Mouse (Mus musculus) intestine, embryonic 15.5 days (tissue): ENCODE data around the gene Tle4. TPM values are rescaled to one million over a fixed set of nuclear protein-coding genes. Genes with fewer than 3 reads are reported as not detected.

Experiments used
- ATAC-seq: fragments of 200-750 bp; cut with Nextera tagmentation; 2 replicates; pipeline ENCODE4 v1.8.0; 2017; ENCODE audit warnings: moderate TSS enrichment, moderate library complexity
- H3K27ac ChIP-seq: fragments of 300-500 bp; sonication (generic); 2 replicates; pipeline ENCODE4 v1.5.1; 2015; ENCODE audit warnings: mild to moderate bottlenecking, inconsistent platforms
- H3K27me3 ChIP-seq: fragments of 300-500 bp; sonication (generic); replicated peaks from 2 replicates; pipeline ENCODE4 v1.6.1; 2015; ENCODE audit warnings: inconsistent platforms
- H3K36me3 ChIP-seq: fragments of 300-500 bp; sonication (generic); 2 replicates; pipeline ENCODE4 v1.6.1; 2015; ENCODE audit warnings: inconsistent platforms
- H3K4me1 ChIP-seq: fragments of 300-500 bp; sonication (generic); replicated peaks from 2 replicates; pipeline ENCODE4 v1.6.1; 2015; ENCODE audit warnings: inconsistent platforms
- H3K4me2 ChIP-seq: fragments of 300-500 bp; sonication (generic); replicated peaks from 2 replicates; pipeline ENCODE4 v1.6.1; 2015; ENCODE audit warnings: mild to moderate bottlenecking, inconsistent platforms
- H3K4me3 ChIP-seq: fragments of 300-500 bp; sonication (generic); replicated peaks from 2 replicates; pipeline ENCODE4 v1.5.1; 2015; ENCODE audit warnings: inconsistent platforms
- H3K9ac ChIP-seq: fragments of 300-500 bp; sonication (generic); 2 replicates; pipeline ENCODE4 v1.6.1; 2015; ENCODE audit warnings: inconsistent platforms
- H3K9me3 ChIP-seq: fragments of 300-500 bp; sonication (generic); 2 replicates; pipeline ENCODE4 v1.6.1; 2016; ENCODE audit warnings: inconsistent platforms
- WGBS: fragments of 180-500 bp; shearing (Covaris S2); methylation state at CpG from one replicate; pipeline ENCODE4 v1.1.7; 2015; 5-methylcytosine and 5-hydroxymethylcytosine counted together
- polyA plus RNA-seq: library from polyadenylated mRNA; unstranded; fragments of >200 nt; fragmentation: Nextera tagmentation; extraction: Ambion mirVana; gene quantifications from 2 replicates; pipeline ENCODE4 v1.2.1, GENCODE M21; 2015

The Tle4 gene
- polyA plus RNA-seq, 1 experiment from 2014 or later = 19.4 TPM

DNA sequence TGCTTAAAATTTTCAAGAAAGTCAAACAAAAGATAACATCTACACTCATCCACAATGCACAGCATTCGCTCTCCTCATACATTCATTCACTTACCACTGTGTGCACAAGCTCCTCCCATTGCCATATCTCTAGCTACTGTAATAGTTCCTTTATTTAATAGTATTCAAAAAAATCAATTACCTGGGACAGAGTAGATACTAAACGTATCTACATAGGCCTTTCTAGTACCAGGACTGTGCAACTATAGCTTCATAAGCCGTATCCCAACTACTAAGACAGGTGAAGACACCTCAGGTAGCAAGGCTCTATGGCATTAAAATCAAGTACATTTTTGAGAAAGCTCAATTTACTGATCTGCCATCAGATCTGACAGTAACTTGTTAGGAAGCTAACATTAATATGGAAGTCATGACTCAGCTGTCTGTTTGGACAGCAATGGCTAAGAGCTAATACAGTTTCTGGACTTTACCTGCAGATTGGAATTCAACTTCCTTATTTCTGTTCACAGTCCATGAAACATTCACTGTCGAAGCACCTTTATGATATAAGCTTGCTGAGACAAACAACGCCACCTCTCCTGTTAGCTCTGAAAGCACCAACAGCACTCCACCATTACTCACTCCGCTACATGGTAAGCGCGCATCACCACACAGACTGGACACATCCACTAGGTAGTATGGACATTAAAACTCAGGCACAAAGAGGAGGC is 50.6 kb downstream of the Tle4 start:
- Histone ChIP-seq H3K4me2 (no peak overlapping the region), H3K9me3 (no peaks in the 10 kb centered on the region), H3K4me3 (no peak overlapping the region), H3K9ac (no peak overlapping the region), H3K27me3 (no peaks in the 10 kb centered on the region), H3K36me3 (no peaks in the 10 kb centered on the region), H3K4me1 (no peaks in the 10 kb centered on the region), H3K27ac (no peak overlapping the region)
- 82% methylated on average over 8 of the region's 8 CpGs for WGBS
- ATAC-seq = peak; percentile 71

GRCm38 (mm10) chr19:14545485-14545884 is 52.4 kb downstream of the Tle4 start:
- Histone ChIP-seq H3K27ac (no peak overlapping the region), H3K4me2 (no peak overlapping the region), H3K9ac (no peak overlapping the region), H3K4me3 (no peak overlapping the region), H3K27me3 (no peaks in the 10 kb centered on the region), H3K9me3 (no peaks in the 10 kb centered on the region), H3K4me1 (no peaks in the 10 kb centered on the region), H3K36me3 (no peaks in the 10 kb centered on the region)
- WGBS = 89% methylated on average over 1 of the region's 1 CpGs
- ATAC-seq = no peak

DNA sequence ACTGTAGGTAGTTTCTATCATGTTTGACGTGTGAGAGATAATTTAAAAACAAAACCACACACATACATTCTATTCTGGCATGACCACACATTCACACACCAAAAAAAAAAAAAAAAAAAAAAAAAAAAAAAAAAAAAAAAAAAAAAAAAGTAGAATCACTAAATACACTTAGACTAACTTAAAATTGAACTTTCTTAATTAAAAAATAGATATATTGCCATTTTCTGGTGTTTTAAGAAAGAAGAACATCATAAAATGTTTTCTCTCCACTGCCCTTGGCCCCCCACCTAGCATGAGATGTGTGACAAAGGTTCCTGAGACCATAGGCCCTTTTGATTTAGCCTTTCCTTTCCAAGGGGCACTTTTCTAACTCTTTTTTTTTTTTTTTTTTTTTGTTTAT is 54.5 kb downstream of the Tle4 start:
- no peak overlapping the region for H3K27ac ChIP-seq
- no peak overlapping the region for H3K4me2 ChIP-seq
- no peak for ATAC-seq
- H3K36me3 ChIP-seq = no peaks in the 10 kb centered on the region
- no peak overlapping the region for H3K9ac ChIP-seq
- H3K4me1 ChIP-seq = no peaks in the 10 kb centered on the region
- no peak overlapping the region for H3K4me3 ChIP-seq
- no peaks in the 10 kb centered on the region for H3K27me3 ChIP-seq
- 94% methylated on average over 1 of the region's 1 CpGs for WGBS
- H3K9me3 ChIP-seq = no peaks in the 10 kb centered on the region

DNA sequence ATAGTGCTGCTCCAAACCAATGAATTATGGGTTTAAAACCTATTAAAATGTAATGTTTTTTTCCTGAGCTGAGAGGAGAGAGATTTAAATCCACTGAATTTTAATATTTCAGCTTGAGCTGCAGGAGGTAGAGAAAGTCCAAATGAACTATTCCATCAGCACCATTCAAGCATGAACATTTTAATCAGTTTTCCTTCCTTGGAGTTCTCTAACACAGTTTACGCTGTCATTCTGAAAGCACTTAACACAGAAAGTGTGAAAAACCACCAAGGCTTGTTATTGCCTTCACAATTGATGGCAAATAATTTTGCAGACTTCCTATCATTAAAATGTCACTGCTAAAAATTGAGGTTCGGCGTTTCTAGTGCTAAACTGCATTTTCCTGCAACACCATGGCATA is 57.2 kb downstream of the Tle4 start:
- no peaks in the 10 kb centered on the region for H3K27me3 ChIP-seq
- no peaks in the 10 kb centered on the region for H3K36me3 ChIP-seq
- no peak for ATAC-seq
- no peaks in the 10 kb centered on the region for H3K9me3 ChIP-seq
- WGBS = 88% methylated on average over 3 of the region's 3 CpGs
- H3K4me2 ChIP-seq = no peak overlapping the region
- H3K4me1 ChIP-seq = no peaks in the 10 kb centered on the region
- no peak overlapping the region for H3K9ac ChIP-seq
- no peak overlapping the region for H3K4me3 ChIP-seq
- no peak overlapping the region for H3K27ac ChIP-seq

GRCm38 (mm10) chr19:14536676-14537075 is 61.2 kb downstream of the Tle4 start:
- WGBS = 82% methylated on average over 2 of the region's 2 CpGs
- H3K27ac ChIP-seq = no peak overlapping the region
- H3K4me2 ChIP-seq = no peak overlapping the region
- H3K27me3 ChIP-seq = no peaks in the 10 kb centered on the region
- H3K9ac ChIP-seq = no peak overlapping the region
- H3K9me3 ChIP-seq = no peaks in the 10 kb centered on the region
- ATAC-seq = no peak
- H3K4me1 ChIP-seq = no peaks in the 10 kb centered on the region
- H3K4me3 ChIP-seq = no peak overlapping the region
- no peaks in the 10 kb centered on the region for H3K36me3 ChIP-seq

DNA sequence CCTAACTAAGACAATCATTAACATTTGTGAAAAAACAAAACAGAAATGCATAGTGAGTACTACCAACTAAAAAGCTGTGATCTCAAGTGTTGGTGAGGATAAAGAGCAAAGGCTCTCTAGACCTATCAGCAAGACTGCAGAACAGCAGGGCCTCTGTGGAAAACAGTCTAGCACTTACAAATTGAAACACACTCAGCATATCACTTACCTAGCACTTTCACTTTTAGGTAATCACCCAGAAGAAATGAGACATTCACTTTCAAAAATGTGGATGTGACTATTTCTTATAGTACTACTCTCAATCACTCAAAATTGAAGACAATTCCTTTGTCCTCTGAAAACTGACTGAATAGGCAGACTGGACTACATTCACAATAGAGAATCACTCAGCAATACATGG is 63.4 kb downstream of the Tle4 start:
- no peak overlapping the region for H3K4me2 ChIP-seq
- no peaks in the 10 kb centered on the region for H3K36me3 ChIP-seq
- H3K4me3 ChIP-seq = no peak overlapping the region
- H3K27me3 ChIP-seq = no peaks in the 10 kb centered on the region
- H3K9ac ChIP-seq = no peak overlapping the region
- H3K9me3 ChIP-seq = no peaks in the 10 kb centered on the region
- no peak overlapping the region for H3K27ac ChIP-seq
- ATAC-seq = no peak
- H3K4me1 ChIP-seq = no peaks in the 10 kb centered on the region

DNA sequence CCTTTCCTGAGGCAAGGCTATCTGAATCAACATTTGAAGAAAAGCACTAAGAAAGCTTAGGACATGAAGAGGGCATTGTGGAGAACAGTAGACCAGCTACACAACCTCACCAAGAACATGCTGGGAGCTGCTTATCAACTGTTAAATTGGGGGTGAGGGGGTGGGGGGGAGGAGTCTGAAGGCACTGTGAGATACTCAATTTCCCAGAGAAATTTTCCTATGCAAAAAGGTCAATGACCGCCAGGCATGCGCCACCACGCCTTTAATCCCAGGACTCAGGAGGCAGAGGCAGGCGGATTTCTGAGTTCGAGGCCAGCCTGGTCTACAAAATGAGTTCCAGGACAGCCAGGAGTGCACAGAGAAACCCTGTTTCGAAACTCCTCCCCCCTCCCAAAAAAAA is 65.0 kb downstream of the Tle4 start:
- Histone ChIP-seq H3K9me3 (no peaks in the 10 kb centered on the region), H3K4me2 (no peak overlapping the region), H3K27me3 (no peaks in the 10 kb centered on the region), H3K36me3 (no peaks in the 10 kb centered on the region), H3K4me3 (no peak overlapping the region), H3K27ac (no peak overlapping the region), H3K4me1 (no peaks in the 10 kb centered on the region), H3K9ac (no peak overlapping the region)
- ATAC-seq = no peak
- WGBS = 96% methylated on average over 6 of the region's 6 CpGs

GRCm38 (mm10) chr19:14520098-14520802 is 77.6 kb downstream of the Tle4 start:
- no peak for ATAC-seq
- no peaks in the 10 kb centered on the region for H3K9me3 ChIP-seq
- H3K4me2 ChIP-seq = no peak overlapping the region
- no peaks in the 10 kb centered on the region for H3K27me3 ChIP-seq
- 76% methylated on average over 2 of the region's 2 CpGs for WGBS
- no peaks in the 10 kb centered on the region for H3K36me3 ChIP-seq
- H3K9ac ChIP-seq = no peak overlapping the region
- H3K27ac ChIP-seq = no peak overlapping the region
- H3K4me3 ChIP-seq = no peak overlapping the region
- H3K4me1 ChIP-seq = no peaks in the 10 kb centered on the region

DNA sequence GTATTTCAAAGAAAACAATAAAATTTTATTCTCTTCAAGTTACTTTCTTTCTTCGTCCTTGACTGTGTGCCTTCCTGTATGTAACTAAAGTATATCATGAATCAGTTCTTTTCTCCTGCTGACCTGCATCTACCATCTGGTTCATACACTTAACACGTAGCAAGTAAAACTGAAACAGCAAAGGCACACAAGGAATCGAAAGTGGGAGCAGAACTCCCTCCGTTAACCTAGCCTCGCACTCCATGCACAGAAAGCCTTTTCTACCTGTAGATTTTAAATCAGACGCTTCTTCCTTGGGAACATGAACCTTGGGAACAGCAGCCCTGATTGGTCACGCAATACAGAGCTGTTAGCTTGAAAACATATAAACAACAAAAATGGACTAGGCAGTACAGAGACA is 78.7 kb downstream of the Tle4 start:
- 91% methylated on average over 7 of the region's 7 CpGs for WGBS
- no peaks in the 10 kb centered on the region for H3K27me3 ChIP-seq
- no peaks in the 10 kb centered on the region for H3K36me3 ChIP-seq
- H3K9me3 ChIP-seq = no peaks in the 10 kb centered on the region
- H3K4me2 ChIP-seq = no peak overlapping the region
- H3K9ac ChIP-seq = no peak overlapping the region
- no peak overlapping the region for H3K27ac ChIP-seq
- H3K4me1 ChIP-seq = no peaks in the 10 kb centered on the region
- no peak for ATAC-seq
- no peak overlapping the region for H3K4me3 ChIP-seq

DNA sequence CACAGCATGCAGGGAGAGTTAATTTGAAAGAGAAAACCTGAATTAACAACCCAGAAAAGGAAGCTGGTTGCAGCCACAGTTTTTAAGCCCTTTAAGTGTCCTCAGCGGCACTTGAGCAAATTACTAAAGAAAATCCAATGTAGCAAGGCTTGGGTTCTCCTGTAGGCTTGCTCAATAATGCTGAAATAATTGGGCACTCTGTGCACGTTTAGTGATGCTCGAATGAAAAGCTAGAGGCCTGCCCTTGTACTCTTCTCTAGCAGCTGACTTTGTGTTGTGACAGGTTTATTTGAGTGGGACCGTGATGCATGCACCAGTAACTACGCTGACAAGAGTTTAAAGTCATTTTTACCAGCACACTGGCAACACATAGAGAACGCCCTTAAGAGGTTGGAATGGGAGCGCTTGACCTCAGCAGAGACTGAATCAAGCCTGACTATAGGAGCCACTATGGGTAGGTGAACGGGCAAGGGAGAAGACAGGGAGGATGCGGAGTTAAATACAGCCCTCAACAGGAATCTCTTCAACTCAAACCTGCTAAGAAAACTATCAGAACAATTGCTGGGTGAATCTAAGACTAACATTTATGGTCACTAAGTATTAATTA is 79.3 kb downstream of the Tle4 start:
- H3K27ac ChIP-seq = no peak overlapping the region
- no peaks in the 10 kb centered on the region for H3K36me3 ChIP-seq
- H3K9ac ChIP-seq = no peak overlapping the region
- no peak overlapping the region for H3K4me3 ChIP-seq
- H3K9me3 ChIP-seq = no peaks in the 10 kb centered on the region
- H3K4me2 ChIP-seq = no peak overlapping the region
- H3K4me1 ChIP-seq = no peaks in the 10 kb centered on the region
- ATAC-seq = no peak
- WGBS = 77% methylated on average over 9 of the region's 9 CpGs
- no peaks in the 10 kb centered on the region for H3K27me3 ChIP-seq

DNA sequence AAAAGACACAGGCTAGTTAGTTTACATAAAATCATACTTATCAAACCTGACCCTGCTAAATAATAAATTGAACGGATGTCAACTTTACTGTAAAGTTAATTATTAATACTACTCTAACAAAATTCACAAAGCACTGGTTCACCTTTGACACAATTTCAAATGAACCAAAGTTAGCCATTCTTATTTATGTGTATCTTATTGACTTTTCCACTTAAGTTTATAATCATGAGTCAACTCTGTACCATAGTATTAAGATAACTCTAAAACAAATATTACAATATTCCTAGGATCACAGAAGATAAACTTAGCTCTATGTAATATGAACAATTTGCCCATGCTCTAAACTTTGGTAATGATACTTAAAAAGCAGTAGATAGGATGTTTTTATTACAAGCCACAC is 81.4 kb downstream of the Tle4 start:
- H3K9me3 ChIP-seq = no peaks in the 10 kb centered on the region
- H3K9ac ChIP-seq = no peak overlapping the region
- peak; percentile 58 for ATAC-seq
- no peaks in the 10 kb centered on the region for H3K4me1 ChIP-seq
- no peaks in the 10 kb centered on the region for H3K36me3 ChIP-seq
- H3K27ac ChIP-seq = no peak overlapping the region
- H3K4me3 ChIP-seq = no peak overlapping the region
- WGBS = 83% methylated on average over 1 of the region's 1 CpGs
- H3K4me2 ChIP-seq = no peak overlapping the region
- H3K27me3 ChIP-seq = no peaks in the 10 kb centered on the region

DNA sequence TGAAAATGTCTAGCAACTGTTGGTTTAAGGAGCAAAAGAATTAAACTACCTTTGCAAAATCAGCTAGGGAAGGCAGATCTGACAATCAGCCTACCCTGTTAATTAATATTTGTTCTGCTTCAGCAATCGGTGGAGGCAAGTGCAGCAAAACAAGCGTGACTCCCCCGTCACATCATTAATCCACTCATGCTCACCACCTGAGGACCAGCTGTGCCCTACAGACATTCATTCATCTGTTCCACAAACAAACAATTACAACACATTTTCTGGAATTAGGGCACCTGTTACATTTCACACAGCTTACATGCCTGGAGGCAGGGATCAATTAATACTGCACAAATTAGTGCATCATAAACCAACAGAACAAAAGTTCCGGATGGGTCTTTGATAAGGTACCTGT is 89.0 kb downstream of the Tle4 start:
- H3K9me3 ChIP-seq = no peaks in the 10 kb centered on the region
- H3K4me2 ChIP-seq = no peak overlapping the region
- H3K4me1 ChIP-seq = no peaks in the 10 kb centered on the region
- no peak overlapping the region for H3K4me3 ChIP-seq
- H3K27ac ChIP-seq = no peak overlapping the region
- 76% methylated on average over 4 of the region's 4 CpGs for WGBS
- H3K9ac ChIP-seq = no peak overlapping the region
- ATAC-seq = no peak
- no peaks in the 10 kb centered on the region for H3K36me3 ChIP-seq
- H3K27me3 ChIP-seq = no peaks in the 10 kb centered on the region

- no peak for ATAC-seq
- no peaks in the 10 kb centered on the region for H3K9me3 ChIP-seq
- H3K36me3 ChIP-seq = no peaks in the 10 kb centered on the region
- no peaks in the 10 kb centered on the region for H3K27me3 ChIP-seq
- H3K9ac ChIP-seq = no peak overlapping the region
- 71% methylated on average over 2 of the region's 2 CpGs for WGBS
- no peak overlapping the region for H3K4me3 ChIP-seq
- H3K27ac ChIP-seq = no peak overlapping the region
- H3K4me2 ChIP-seq = no peak overlapping the region
- H3K4me1 ChIP-seq = no peaks in the 10 kb centered on the region
Measured at GRCm38 (mm10) chr19:14507911-14508310, 89.9 kb downstream of the Tle4 start.
